Mouse (Mus musculus) R1 (cell line): Measurements from ENCODE around the gene Uap1l1.
A peak's percentile ranks its signal among the peaks of the same experiment; 100 is the strongest.

ENCODE experiments used
- DNase-seq: peaks from one replicate; pipeline ENCODE4 v3.0.0-alpha.2; 2018; ENCODE audit warnings: low read depth, low spot score

Uap1l1 gene

DNA sequence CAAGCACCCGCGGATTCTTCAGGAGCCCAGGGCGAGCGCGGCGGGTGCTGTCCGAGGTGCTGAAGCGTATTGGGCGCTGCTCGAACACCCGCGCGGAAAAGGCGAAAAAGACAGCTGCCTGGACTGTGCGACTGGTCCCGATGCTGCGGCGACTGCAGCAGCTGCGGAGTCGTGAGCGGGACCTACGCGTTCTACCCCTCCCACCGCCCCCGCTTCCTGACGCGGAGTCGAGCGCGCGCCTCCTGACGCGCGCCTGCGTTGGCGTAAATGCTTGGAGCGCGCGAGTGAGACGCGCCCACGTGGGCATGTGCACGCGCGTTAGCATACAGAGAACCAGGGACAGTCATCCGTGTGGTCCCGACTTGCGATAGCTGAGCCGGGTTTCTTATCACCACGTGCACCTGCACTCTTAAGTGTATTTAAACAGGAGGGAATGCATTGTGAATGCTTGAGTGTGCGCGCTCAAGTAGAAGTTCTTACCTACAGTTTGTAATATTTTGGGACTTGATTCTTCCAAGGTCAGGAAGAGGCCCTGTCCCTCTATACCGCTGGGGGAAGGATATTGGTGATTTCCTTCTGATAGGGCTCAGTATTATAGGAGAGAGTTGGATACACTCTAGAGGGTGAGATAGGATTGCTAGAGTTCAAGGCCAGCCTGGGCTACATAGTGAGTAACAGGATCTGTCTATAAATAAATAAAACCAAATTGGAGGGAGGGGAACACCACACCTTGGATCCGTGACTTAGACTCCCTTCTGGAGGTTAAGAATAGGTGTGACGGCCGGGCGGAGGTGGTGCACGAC, 46.3 kb downstream of the Uap1l1 start, which contains the start of gene Grin1:
TSS of gene Grin1 (minus strand) at position 217 of the 803 bp plus-strand sequence.
- DNase-seq = peak; percentile 88

DNA sequence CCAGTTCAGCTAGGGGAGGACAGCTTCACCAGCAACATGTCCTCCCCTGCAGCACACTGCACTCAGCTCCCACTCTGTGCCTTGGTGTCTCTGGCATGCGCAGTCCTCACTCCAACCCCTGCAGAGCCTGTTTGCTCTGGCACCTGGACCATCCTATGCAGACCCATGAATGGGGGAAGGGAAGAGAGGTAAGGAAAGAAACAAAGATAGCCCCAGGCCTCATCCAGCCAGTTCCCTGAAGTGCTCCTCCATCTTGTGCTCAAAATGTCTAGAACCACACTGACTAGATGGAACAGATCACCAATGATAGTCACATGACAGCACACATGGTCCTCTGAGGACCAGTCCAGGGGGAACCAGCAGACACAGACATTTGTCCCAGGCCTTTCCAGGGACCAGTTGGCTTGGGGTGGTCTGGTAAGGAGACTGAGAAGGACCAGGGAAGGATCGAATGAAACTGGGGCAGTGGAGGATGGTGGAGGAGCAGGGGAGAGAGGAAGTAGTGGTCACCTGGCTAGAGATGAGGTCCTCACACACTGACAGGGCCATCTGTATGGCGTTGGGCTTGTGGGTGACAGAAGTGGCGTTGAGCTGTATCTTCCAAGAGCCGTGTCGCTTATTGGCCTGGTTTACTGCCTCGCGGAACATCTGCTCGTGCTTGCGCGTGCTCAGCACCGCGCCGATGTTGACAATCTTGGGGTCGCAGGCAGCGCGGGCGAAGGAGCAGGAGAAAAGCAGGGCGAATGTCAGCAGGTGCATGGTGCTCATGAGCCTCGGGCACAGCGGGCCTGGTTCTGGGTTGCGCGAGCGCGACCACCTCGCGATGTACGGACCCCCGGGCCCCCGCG, 47.1 kb downstream of the Uap1l1 start:
- peak; percentile 70 for DNase-seq

DNA sequence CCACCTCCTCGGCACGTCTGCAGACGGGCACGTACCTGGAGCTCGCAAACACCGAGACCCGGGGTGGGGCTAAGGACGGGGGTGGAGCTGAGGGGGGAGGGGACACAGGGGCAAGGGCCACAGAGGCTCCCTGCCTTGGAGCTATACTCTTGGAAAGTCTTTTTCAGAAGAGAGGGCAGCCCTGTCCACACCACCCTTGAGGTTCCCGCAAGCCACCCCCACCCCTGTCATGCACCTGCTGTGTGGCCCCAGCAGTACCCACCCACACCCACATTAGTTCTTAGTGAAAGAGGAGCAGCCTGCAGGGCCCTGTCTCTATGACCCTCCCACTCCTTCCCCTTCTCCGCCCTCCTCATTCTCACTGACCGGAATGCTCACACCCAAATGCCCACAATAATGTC, 54.0 kb downstream of the Uap1l1 start:
- peak; percentile 67 for DNase-seq

DNA sequence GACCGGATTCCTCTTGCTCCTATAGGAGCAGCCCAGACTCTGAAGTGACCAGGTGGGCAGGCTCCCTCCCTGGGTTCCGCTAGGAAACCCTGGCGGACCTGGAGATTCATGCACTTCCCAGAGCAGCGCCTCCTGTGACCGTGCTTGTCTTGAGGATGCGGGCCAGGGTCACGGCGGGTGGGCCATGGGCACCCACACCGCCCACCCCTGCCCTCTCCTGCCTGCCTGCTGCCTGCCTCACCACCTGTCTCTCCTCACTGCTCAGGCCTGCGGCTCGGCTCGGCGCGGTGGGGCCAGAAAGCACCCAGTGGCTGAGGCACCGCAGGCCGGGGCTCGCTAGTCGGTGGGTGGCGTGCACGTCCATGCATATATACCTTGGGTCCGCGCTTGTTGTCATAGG, 54.5 kb downstream of the Uap1l1 start:
- peak; percentile 54 for DNase-seq

DNA sequence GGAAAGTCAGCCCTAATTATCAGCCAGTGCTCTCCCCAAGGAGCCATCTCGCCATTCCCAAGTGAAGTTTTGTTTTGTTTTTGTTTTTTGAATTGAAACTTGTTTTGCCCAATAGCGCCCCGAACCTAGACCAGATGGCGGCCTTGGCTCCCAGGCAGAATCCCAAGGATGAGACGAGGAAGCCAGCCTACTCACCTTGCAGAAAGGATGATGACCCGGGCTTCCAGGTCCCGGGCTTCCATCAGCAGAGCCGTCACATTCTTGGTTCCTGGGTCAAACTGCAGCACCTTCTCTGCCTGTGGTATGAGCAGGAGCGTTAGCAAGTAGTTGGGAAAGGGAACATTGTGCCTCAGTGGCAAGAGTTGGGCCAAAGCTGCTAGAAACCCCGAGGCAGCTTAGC, 55.3 kb downstream of the Uap1l1 start:
- no peak for DNase-seq
